18 mouse cellular contexts compared by ENCODE assay signal in genomic region chr4:46475101-46475500, GRCm38 (mm10).
"Had no signal": no experiment of that assay in that cellular context is flagged by ENCODE, and none has a peak within 500 bp of the region (broad histone marks: within the 10 kb centered on the region; RNA-seq: fewer than 3 reads in every experiment).

No protein-coding gene starts in this region.

- H3K27me3 ChIP-seq: limb, embryonic 12.5 days; limb, embryonic 15.5 days; liver, embryonic 13.5 days; neural tube, embryonic 13.5 days; stomach, embryonic 15.5 days had no signal

- H3K9me3 ChIP-seq: limb, embryonic 12.5 days; limb, embryonic 15.5 days; liver, embryonic 13.5 days; neural tube, embryonic 13.5 days; stomach, embryonic 15.5 days had no signal

- H3K4me1 ChIP-seq: limb, embryonic 12.5 days; limb, embryonic 15.5 days; liver, embryonic 13.5 days; neural tube, embryonic 13.5 days; stomach, embryonic 15.5 days had no signal

- H3K9ac ChIP-seq: limb, embryonic 12.5 days; limb, embryonic 15.5 days; liver, embryonic 13.5 days; neural tube, embryonic 13.5 days; stomach, embryonic 15.5 days had no signal

- H3K4me3 ChIP-seq: limb, embryonic 12.5 days; limb, embryonic 15.5 days; liver, embryonic 13.5 days; neural tube, embryonic 13.5 days; stomach, embryonic 15.5 days had no signal

- H3K4me2 ChIP-seq: limb, embryonic 12.5 days; limb, embryonic 15.5 days; liver, embryonic 13.5 days; midbrain, embryonic 11.5 days; neural tube, embryonic 13.5 days; stomach, embryonic 15.5 days had no signal

- DNase-seq: kidney, adult 8-10 months; kidney, postnatal 14 days; kidney, postnatal 4 days; left cerebral cortex, postnatal 4 days; liver, embryonic 13.5 days; lung, adult 2 months; lung, postnatal 14 days; lung, postnatal 4 days; midbrain, embryonic 14.5 days; retina, postnatal 1 day; right cerebral cortex, postnatal 25 days; spleen, adult 18-20 months; thymus, postnatal 25 days had no signal

- H3K27ac ChIP-seq: limb, embryonic 12.5 days; limb, embryonic 15.5 days; liver, embryonic 13.5 days; neural tube, embryonic 13.5 days; stomach, embryonic 15.5 days had no signal
